Comparison of ENCODE assay signal across 11 mouse cellular contexts in the genomic region with DNA sequence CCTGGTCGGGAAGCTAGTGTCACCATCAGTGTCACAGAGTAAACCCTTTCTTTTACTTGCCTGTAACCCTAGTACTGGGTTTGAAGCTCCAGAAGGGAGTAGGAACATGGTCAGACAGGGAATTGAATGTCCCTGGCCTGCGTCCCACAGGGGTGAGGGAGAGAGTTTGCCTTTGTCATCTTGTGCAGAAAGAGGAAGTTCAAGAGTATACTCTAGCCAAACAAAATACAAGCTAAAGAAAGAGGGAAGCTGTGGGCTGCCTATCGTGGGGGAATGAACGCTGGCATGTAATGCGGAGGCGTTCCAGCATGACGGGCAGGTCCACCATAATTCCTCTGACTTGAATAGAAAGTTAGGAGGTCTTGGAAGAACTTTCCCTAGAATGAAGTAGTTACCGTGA. TPM values are rescaled to one million over a fixed set of nuclear protein-coding genes. Genes with fewer than 3 reads are reported as not detected.
DNase-seq lines count a peak whose midpoint lies in the region; ATAC-seq lines count a peak whose summit lies in the region.
"Had no signal": no experiment of that assay in that cellular context is flagged by ENCODE, and none has a peak within 500 bp of the region (broad histone marks: within the 10 kb centered on the region; RNA-seq: fewer than 3 reads in every experiment).

No protein-coding gene starts in this region.

- no peak for ATAC-seq in liver, embryonic 11.5 days (replicated peaks; ENCODE audit: low FRiP score)
- ATAC-seq in megakaryocyte-erythroid progenitor cell, adult 5-6 weeks (replicated peaks; ENCODE audit: low FRiP score, low TSS enrichment, poor library complexity, severe bottlenecking) = 0 out of 2 replicates have a peak, but pooled peaks have one; percentile 19
- no peak for ATAC-seq in hindbrain, embryonic 11.5 days (ENCODE audit: low FRiP score)

- H3K27ac ChIP-seq in liver, embryonic 11.5 days (ENCODE audit: low read depth, low read length) = no peak overlapping the region
- H3K27ac ChIP-seq in limb, embryonic 10.5 days = no peak overlapping the region
- no peak overlapping the region for H3K27ac ChIP-seq in hindbrain, embryonic 11.5 days (ENCODE audit: low read depth, low read length)

- DNase-seq in liver = peak; percentile 18
- no peak for DNase-seq in liver, embryonic 11.5 days (ENCODE audit: low spot score)
- peak; percentile 38 for DNase-seq in brain, adult 2 months (ENCODE audit: low read depth, low spot score)
- DNase-seq in heart, postnatal 4 days = peak; percentile 53
- no peak for DNase-seq in limb, embryonic 10.5 days (ENCODE audit: low spot score)
- DNase-seq in hindbrain, embryonic 11.5 days (ENCODE audit: low spot score) = no peak
- no peak for DNase-seq in embryo, embryonic 10.5 days (ENCODE audit: low spot score)
- DNase-seq: embryo, embryonic 11 days; right cerebral cortex, adult 18-20 months had no signal

- H3K4me2 ChIP-seq in liver, embryonic 11.5 days = no peak overlapping the region
- H3K4me2 ChIP-seq in hindbrain, embryonic 11.5 days (replicated peaks; ENCODE audit: low read depth, low read length) = no peak overlapping the region

- no peaks in the 10 kb centered on the region for H3K36me3 ChIP-seq in liver, embryonic 11.5 days (ENCODE audit: control insufficient read depth, insufficient read depth, low read length)
- no peaks in the 10 kb centered on the region for H3K36me3 ChIP-seq in limb, embryonic 10.5 days
- no peaks in the 10 kb centered on the region for H3K36me3 ChIP-seq in hindbrain, embryonic 11.5 days (ENCODE audit: control insufficient read depth, insufficient read depth, low read length)

- H3K27me3 ChIP-seq in liver, embryonic 11.5 days (replicated peaks; ENCODE audit: control insufficient read depth, insufficient read depth, low read length) = no peaks in the 10 kb centered on the region
- H3K27me3 ChIP-seq in limb, embryonic 10.5 days (ENCODE audit: low read depth, poor library complexity, severe bottlenecking) = no peaks in the 10 kb centered on the region
- no peaks in the 10 kb centered on the region for H3K27me3 ChIP-seq in hindbrain, embryonic 11.5 days (ENCODE audit: control insufficient read depth, insufficient read depth, low read length)

- H3K9ac ChIP-seq in liver, embryonic 11.5 days (ENCODE audit: low read depth, low read length) = no peak overlapping the region
- H3K9ac ChIP-seq in hindbrain, embryonic 11.5 days (ENCODE audit: low read depth, low read length) = no peak overlapping the region

- no peaks in the 10 kb centered on the region for H3K9me3 ChIP-seq in liver, embryonic 11.5 days (ENCODE audit: control insufficient read depth, low read length)
- no peaks in the 10 kb centered on the region for H3K9me3 ChIP-seq in limb, embryonic 10.5 days (replicated peaks)
- no peaks in the 10 kb centered on the region for H3K9me3 ChIP-seq in hindbrain, embryonic 11.5 days (ENCODE audit: control insufficient read depth, low read length)

- no peak overlapping the region for H3K4me3 ChIP-seq in liver, embryonic 11.5 days (ENCODE audit: low read depth, low read length)
- H3K4me3 ChIP-seq in limb, embryonic 10.5 days = no peak overlapping the region
- H3K4me3 ChIP-seq in hindbrain, embryonic 11.5 days (ENCODE audit: low read depth, low read length) = no peak overlapping the region

- 53% methylated on average over 8 of the region's 8 CpGs for WGBS in liver, embryonic 11.5 days
- 93% methylated on average over 8 of the region's 8 CpGs for WGBS in limb, embryonic 10.5 days
- WGBS in hindbrain, embryonic 11.5 days = 92% methylated on average over 8 of the region's 8 CpGs

- H3K4me1 ChIP-seq in liver, embryonic 11.5 days (replicated peaks; ENCODE audit: control insufficient read depth, insufficient read depth, low read length) = no peaks in the 10 kb centered on the region
- 0 out of 2 replicates have a peak, but pooled peaks cover 5% of the 10 kb centered on the region for H3K4me1 ChIP-seq in limb, embryonic 10.5 days
- H3K4me1 ChIP-seq in hindbrain, embryonic 11.5 days (replicated peaks; ENCODE audit: control insufficient read depth, insufficient read depth, low read length) = no peaks in the 10 kb centered on the region

RNA-seq across cellular contexts. Expression of gene Ccl9, which starts 6.2 kb away (rescaled TPM):
- 5.5 and 8.7 TPM in 2 replicates for polyA plus RNA-seq in liver, embryonic 11.5 days (2014; fragmentation: Nextera tagmentation; extraction: Ambion mirVana)
- total RNA-seq in heart, postnatal 4 days (2021) = 1 to 10 TPM; 1.1 to 1.5 TPM
- not detected in 2 replicates for total RNA-seq in megakaryocyte-erythroid progenitor cell, adult 5-6 weeks (2014; fragmentation: Nextera tagmentation)
- 0.70 and 10.4 TPM in 2 replicates for total RNA-seq in megakaryocyte-erythroid progenitor cell, adult 5-6 weeks (2017)
- 0.78 and 1.2 TPM in 2 replicates for polyA plus RNA-seq in limb, embryonic 10.5 days (2016; fragmentation: Nextera tagmentation; extraction: Ambion mirVana)
- 2.1 and 3.1 TPM in 2 replicates for polyA plus RNA-seq in hindbrain, embryonic 11.5 days (2014; fragmentation: Nextera tagmentation; extraction: Ambion mirVana)

RNA-seq across cellular contexts. Expression of gene Ccl6, which starts 20.7 kb away (rescaled TPM):
- 14.7 and 16.1 TPM in 2 replicates for polyA plus RNA-seq in liver, embryonic 11.5 days (2014; fragmentation: Nextera tagmentation; extraction: Ambion mirVana)
- 1 to 10 TPM; 1.7 to 2.1 TPM for total RNA-seq in heart, postnatal 4 days (2021)
- total RNA-seq in megakaryocyte-erythroid progenitor cell, adult 5-6 weeks (2014; fragmentation: Nextera tagmentation) = not detected in 2 replicates
- total RNA-seq in megakaryocyte-erythroid progenitor cell, adult 5-6 weeks (2017) = 0.84 and 4.1 TPM in 2 replicates
- 1.3 and 1.6 TPM in 2 replicates for polyA plus RNA-seq in limb, embryonic 10.5 days (2016; fragmentation: Nextera tagmentation; extraction: Ambion mirVana)
- polyA plus RNA-seq in hindbrain, embryonic 11.5 days (2014; fragmentation: Nextera tagmentation; extraction: Ambion mirVana) = 0.98 and 1.3 TPM in 2 replicates

RNA-seq across cellular contexts. Expression of gene Ccl5, which starts 41.9 kb away (rescaled TPM):
- polyA plus RNA-seq in liver, embryonic 11.5 days (2014; fragmentation: Nextera tagmentation; extraction: Ambion mirVana) = not detected in 2 replicates
- not detected for total RNA-seq in heart, postnatal 4 days (2021)
- 8.9 and 46.6 TPM in 2 replicates for total RNA-seq in megakaryocyte-erythroid progenitor cell, adult 5-6 weeks (2014; fragmentation: Nextera tagmentation)
- total RNA-seq in megakaryocyte-erythroid progenitor cell, adult 5-6 weeks (2017) = 5.6 and 32.4 TPM in 2 replicates
- not detected in 2 replicates for polyA plus RNA-seq in limb, embryonic 10.5 days (2016; fragmentation: Nextera tagmentation; extraction: Ambion mirVana)
- 0.42 TPM in 1 of 2 replicates, not detected in the other for polyA plus RNA-seq in hindbrain, embryonic 11.5 days (2014; fragmentation: Nextera tagmentation; extraction: Ambion mirVana)

RNA-seq across cellular contexts. Expression of gene Heatr9, which starts 50.2 kb away (rescaled TPM):
- polyA plus RNA-seq in liver, embryonic 11.5 days (2014; fragmentation: Nextera tagmentation; extraction: Ambion mirVana) = not detected in 2 replicates
- total RNA-seq in heart, postnatal 4 days (2021) = not detected
- total RNA-seq in megakaryocyte-erythroid progenitor cell, adult 5-6 weeks (2014; fragmentation: Nextera tagmentation) = not detected in 2 replicates
- not detected in 2 replicates for total RNA-seq in megakaryocyte-erythroid progenitor cell, adult 5-6 weeks (2017)
- not detected in 2 replicates for polyA plus RNA-seq in limb, embryonic 10.5 days (2016; fragmentation: Nextera tagmentation; extraction: Ambion mirVana)
- polyA plus RNA-seq in hindbrain, embryonic 11.5 days (2014; fragmentation: Nextera tagmentation; extraction: Ambion mirVana) = not detected in 2 replicates
- polyA plus RNA-seq: frontal cortex, adult 2 months had no signal

Comparison
In these comparisons a context has a peak if more than half of its experiments do, and no peak if none do; other contexts are left out.
1. DNase-seq: peak in liver (single experiment), brain, adult 2 months (single experiment) and heart, postnatal 4 days (single experiment); none in liver, embryonic 11.5 days (single experiment), limb, embryonic 10.5 days (single experiment), hindbrain, embryonic 11.5 days (single experiment) and embryo, embryonic 10.5 days (single experiment).